Mouse (Mus musculus) spleen, adult 2 months (tissue): Measurements from ENCODE around the gene Hivep3. TPM values are rescaled to one million over a fixed set of nuclear protein-coding genes. Genes with fewer than 3 reads are reported as not detected.

Source experiments
- DNase-seq, 2 experiments: peaks; one replicate each; pipeline versions ENCODE4 v3.0.0 to v3.0.0-alpha.2; 2012 to 2021; ENCODE audit warnings: low spot score in 2 of 2, low read depth in 1 of 2
- H3K27ac ChIP-seq: fragments of 200-500 bp; 2 replicates; pipeline ENCODE4 v1.5.1; 2012; ENCODE audit warnings: low read length, inconsistent platforms; ENCODE audit not compliant: insufficient read depth
- H3K27me3 ChIP-seq: fragments of 200-500 bp; 2 replicates; pipeline ENCODE4 v1.6.1; 2012; ENCODE audit warnings: mild to moderate bottlenecking, moderate library complexity, low read length, inconsistent platforms; ENCODE audit not compliant: control insufficient read depth, insufficient read depth
- H3K36me3 ChIP-seq: fragments of 200-500 bp; 2 replicates; pipeline ENCODE4 v1.6.1; 2012; ENCODE audit warnings: mild to moderate bottlenecking, low read length, inconsistent platforms; ENCODE audit not compliant: control insufficient read depth, insufficient read depth
- H3K4me1 ChIP-seq: fragments of 200-500 bp; 2 replicates; pipeline ENCODE4 v1.6.1; 2011; ENCODE audit warnings: inconsistent platforms; ENCODE audit not compliant: control insufficient read depth, insufficient read depth, insufficient read length
- H3K4me3 ChIP-seq: fragments of 200-500 bp; 2 replicates; pipeline ENCODE4 v1.5.1; 2011; ENCODE audit warnings: mild to moderate bottlenecking, inconsistent platforms; ENCODE audit not compliant: insufficient read depth, insufficient read length; ENCODE audit errors: extremely low read depth
- CTCF ChIP-seq: fragments of 200-500 bp; IDR thresholded peaks from 2 replicates; pipeline ENCODE4 v1.5.1; 2011; ENCODE audit warnings: mild to moderate bottlenecking, inconsistent platforms; ENCODE audit not compliant: insufficient read depth, insufficient read length, insufficient replicate concordance; ENCODE audit errors: extremely low read depth
- POLR2A ChIP-seq: fragments of 200-500 bp; IDR thresholded peaks from 2 replicates; pipeline ENCODE4 v1.6.1; 2011; ENCODE audit warnings: low read depth, low read length, inconsistent platforms
- WGBS: fragments of 180-500 bp; shearing (Covaris S2); methylation state at CpG from one replicate; pipeline ENCODE4 v1.1.7; 2018; 5-methylcytosine and 5-hydroxymethylcytosine counted together
- polyA plus RNA-seq: library from polyadenylated mRNA; depleted of rRNA; stranded (reverse); fragments of >200 nt; gene quantifications from 2 replicates; pipeline ENCODE4 v1.2.3, GENCODE M21; 2012

Hivep3 gene
- polyA plus RNA-seq, 1 experiment = 8.7 TPM

DNA sequence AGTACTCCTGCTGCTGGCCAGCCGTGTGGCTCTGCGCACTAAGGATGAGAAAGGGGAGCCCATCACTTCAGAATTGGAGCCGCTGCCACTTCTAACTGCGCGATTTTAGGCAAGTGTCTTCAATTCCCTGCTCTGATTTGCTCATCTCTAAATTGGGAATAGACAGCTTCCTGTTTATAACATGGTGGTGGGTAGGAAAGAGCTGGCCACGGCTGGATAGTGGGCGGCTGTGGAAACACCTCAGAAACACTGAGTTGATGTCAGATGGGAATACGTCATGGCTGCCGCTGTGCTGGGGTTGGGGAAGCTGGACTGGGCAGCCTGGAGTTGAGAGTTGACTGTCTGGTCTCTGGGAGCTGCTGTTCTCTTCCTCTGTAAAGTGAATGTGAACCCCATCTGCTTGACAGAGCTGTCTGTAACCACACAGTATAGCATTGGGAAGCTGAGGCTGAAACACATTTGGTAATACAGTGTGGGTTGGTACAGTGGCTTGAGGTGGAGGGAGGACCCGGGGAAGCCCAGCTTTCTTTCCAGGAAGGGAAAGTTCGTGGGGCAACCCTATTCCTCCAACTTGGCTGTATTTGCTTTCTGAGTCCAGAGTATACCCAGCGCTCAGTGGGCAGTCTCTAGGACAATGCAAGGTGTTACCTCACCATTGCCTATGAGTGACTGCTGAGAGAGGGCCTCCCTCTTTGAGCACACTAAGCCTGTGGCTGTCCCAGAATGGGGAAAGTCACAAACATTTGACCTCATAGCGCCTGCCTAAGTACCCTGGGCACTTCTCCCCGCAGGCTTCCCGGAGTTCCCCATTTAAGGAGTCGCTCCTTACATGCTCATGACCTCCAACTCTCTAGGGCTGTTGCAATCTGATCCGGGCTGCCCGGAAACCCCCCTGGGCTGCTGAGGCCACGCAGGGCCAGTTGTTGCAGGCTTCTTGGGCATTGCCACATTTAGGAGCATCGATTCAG is 232.8 kb downstream of the Hivep3 start:
- WGBS = 67% methylated on average over 20 of the region's 20 CpGs
- Histone ChIP-seq H3K27me3 (no peaks in the 10 kb centered on the region), H3K4me3 (no peak overlapping the region), H3K27ac (peak overlapping the region; percentile 33), H3K36me3 (no peaks in the 10 kb centered on the region), H3K4me1 (peaks cover 47% of the 10 kb centered on the region; the same call in 1 of the 2 replicates)
- no peak for DNase-seq
- TF ChIP-seq POLR2A (no peak), CTCF (no peak)

DNA sequence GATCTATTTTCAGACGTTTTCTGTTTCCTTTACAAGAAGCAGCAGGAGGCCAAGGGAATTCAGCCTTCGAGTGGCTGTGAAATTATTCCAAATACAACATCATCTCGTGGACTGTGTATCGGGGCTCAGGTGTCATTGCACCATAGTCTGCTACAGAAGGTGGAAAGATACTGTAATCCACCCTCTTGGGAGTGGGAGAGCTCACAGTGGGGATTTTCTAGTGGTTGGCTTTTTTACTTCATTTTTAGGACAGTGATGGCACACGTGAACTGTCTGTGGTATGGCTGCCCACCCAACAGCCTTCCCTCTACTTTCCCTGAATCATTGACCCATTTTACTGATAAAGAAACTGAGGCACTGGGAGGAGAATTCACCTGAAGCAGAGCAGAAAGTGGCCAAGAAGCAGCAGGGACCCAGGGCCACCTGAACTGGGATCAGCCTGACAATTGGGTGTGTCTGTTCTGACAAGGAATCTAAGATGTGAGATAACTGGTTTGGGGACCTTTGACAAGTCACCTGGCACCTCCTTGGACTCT is 233.6 kb downstream of the Hivep3 start:
- Histone ChIP-seq H3K36me3 (no peaks in the 10 kb centered on the region), H3K4me1 (peaks cover 41% of the 10 kb centered on the region; the same call in 1 of the 2 replicates), H3K27me3 (no peaks in the 10 kb centered on the region), H3K27ac (no peak overlapping the region), H3K4me3 (no peak overlapping the region)
- WGBS = 63% methylated on average over 5 of the region's 5 CpGs
- TF ChIP-seq CTCF = no peak
- TF ChIP-seq POLR2A = no peak
- no peak for DNase-seq

DNA sequence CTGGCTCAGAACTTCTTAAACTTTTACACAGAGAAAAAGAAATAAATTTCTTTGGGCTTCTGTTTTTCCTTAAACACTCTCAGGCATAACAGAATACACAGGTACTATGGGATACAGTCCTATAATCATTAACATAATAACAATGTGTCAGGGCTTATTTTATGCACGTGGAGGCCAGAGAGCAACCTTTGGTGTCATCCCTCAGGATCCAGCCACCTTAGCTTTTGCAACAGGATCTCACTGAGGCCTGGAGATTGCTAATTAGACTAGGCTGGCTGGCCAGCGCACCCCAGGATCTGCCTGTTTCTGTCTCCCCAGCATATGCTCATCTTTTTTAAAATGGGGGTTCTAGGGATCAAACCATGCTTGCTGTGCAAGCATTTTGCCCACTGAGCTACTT is 234.1 kb downstream of the Hivep3 start:
- Histone ChIP-seq H3K27me3 (no peaks in the 10 kb centered on the region), H3K27ac (no peak overlapping the region)
- 87% methylated on average over 2 of the region's 2 CpGs for WGBS

DNA sequence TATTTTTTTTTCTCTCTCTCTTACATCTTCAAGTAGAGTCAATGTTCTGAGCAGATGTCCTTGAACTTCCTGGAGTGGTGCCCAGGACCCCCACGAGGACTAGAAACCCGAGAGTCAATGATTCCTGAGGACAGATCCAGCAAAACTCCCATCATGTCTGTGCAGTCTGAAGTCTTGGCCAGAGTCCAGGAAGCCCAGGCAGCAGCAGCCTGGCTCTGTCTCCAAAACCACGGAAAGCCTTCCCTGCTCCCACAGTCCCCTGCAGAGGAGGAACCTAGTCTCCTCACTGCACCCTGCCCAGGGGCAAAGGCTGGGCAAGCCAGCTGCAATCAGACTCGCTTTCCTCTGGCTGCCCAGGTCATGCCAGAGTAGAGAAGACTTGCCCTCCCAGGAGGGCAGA is 234.5 kb downstream of the Hivep3 start:
- no peak overlapping the region; the same call in 1 of the 2 replicates for H3K27ac ChIP-seq
- no peak for DNase-seq
- no peaks in the 10 kb centered on the region for H3K27me3 ChIP-seq
- no peak for TF ChIP-seq CTCF
- no peak for TF ChIP-seq POLR2A
- 29% methylated on average over 4 of the region's 4 CpGs for WGBS
- H3K36me3 ChIP-seq = no peaks in the 10 kb centered on the region
- peaks cover 32% of the 10 kb centered on the region; the same call in 1 of the 2 replicates for H3K4me1 ChIP-seq
- H3K4me3 ChIP-seq = no peak overlapping the region

More for the DNA sequence above, 234.1 kb downstream of the Hivep3 start:
- Histone ChIP-seq H3K36me3 (no peaks in the 10 kb centered on the region), H3K4me1 (peaks cover 36% of the 10 kb centered on the region; the same call in 1 of the 2 replicates), H3K4me3 (no peak overlapping the region)
- DNase-seq = no peak
- TF ChIP-seq CTCF (no peak), POLR2A (no peak)

DNA sequence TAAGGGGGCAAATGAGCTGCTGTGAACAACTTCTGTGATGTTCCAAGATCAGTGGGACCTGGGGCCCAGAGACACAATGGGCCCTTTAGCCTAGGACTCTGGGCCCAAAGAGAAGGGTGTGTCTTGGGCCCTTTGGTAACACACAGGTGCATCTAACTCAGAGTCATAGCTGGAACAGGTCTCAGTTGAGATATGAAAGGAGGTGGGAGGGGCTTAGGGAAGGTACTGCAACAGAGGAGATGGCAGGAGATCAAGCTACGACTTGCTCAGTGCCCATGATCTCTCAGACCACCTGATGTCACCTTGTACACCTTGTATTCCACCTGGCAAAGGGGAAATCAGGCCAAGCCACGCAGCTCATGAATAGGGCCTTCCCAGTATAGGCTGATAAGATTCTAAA is 235.3 kb downstream of the Hivep3 start:
- H3K4me3 ChIP-seq = no peak overlapping the region
- 69% methylated on average over 2 of the region's 2 CpGs for WGBS
- no peak for DNase-seq
- H3K27me3 ChIP-seq = no peaks in the 10 kb centered on the region
- no peaks in the 10 kb centered on the region for H3K36me3 ChIP-seq
- TF ChIP-seq CTCF (no peak), POLR2A (no peak)
- H3K4me1 ChIP-seq = peaks cover 31% of the 10 kb centered on the region; the same call in 1 of the 2 replicates
- no peak overlapping the region for H3K27ac ChIP-seq

DNA sequence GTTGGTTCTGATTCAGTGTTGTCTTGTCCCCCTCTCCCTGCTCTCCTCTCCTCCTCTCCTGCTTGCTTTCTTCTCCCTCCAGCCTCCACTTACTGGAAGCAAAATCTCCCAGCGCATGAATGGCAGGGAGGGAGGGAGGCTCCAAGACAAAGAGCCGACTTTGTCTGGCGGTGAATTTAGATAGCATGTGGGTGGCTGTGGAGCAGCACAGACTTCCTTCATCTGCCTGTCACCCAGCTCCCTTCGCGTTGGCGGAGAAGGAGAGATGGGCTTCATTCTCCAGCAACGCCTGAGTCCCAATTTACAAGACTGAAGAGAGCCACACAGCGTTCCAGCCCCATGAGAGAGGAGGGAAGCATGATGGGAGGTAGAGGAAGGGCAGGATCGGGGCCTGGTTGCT is 236.6 kb downstream of the Hivep3 start:
- 82% methylated on average over 9 of the region's 9 CpGs for WGBS
- Histone ChIP-seq H3K4me1 (peaks cover 24% of the 10 kb centered on the region; the same call in 1 of the 2 replicates), H3K4me3 (no peak overlapping the region), H3K27me3 (no peaks in the 10 kb centered on the region), H3K36me3 (no peaks in the 10 kb centered on the region), H3K27ac (no peak overlapping the region)
- DNase-seq = no peak
- TF ChIP-seq POLR2A = no peak
- no peak for TF ChIP-seq CTCF

DNA sequence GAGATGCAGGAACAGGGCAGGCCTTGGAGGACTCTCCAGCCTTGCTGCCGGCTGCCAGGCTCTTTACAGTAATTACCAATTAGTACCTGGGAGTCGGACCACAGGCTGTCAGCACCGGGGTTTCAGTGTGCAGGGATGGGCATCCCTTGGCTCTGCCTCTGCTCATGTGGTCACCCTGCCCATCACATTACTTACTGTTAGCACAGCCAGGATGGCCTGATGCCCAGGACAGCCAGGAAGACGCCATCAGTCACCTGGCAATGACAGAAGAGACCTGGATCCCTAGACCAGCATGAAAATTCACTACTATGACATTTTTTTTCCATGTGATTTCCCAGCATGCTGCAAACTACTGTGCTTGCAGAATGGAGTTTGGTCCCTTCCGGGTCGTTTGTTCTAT is 238.8 kb downstream of the Hivep3 start:
- Histone ChIP-seq H3K27me3 (no peaks in the 10 kb centered on the region), H3K4me3 (no peak overlapping the region), H3K27ac (no peak overlapping the region), H3K36me3 (no peaks in the 10 kb centered on the region), H3K4me1 (peaks cover 22% of the 10 kb centered on the region; the same call in 1 of the 2 replicates)
- 89% methylated on average over 6 of the region's 6 CpGs for WGBS
- TF ChIP-seq POLR2A = no peak
- no peak for TF ChIP-seq CTCF
- no peak for DNase-seq
